ENCODE assay signal across 11 mouse cellular contexts in genomic region chr5:124194386-124195084, GRCm38 (mm10). TPM values are rescaled to one million over a fixed set of nuclear protein-coding genes. Genes with fewer than 3 reads are reported as not detected.
DNase-seq lines count a peak whose midpoint lies in the region; ATAC-seq lines count a peak whose summit lies in the region.
"Had no signal": no experiment of that assay in that cellular context is flagged by ENCODE, and none has a peak within 500 bp of the region (broad histone marks: within the 10 kb centered on the region; RNA-seq: fewer than 3 reads in every experiment).

No protein-coding gene starts in this region.

- H3K27me3 ChIP-seq in kidney, embryonic 16.5 days (ENCODE audit: insufficient read depth, low read length), result no peaks in the 10 kb centered on the region
- H3K27me3 ChIP-seq: forebrain, embryonic 15.5 days had no signal

- H3K4me3 ChIP-seq in kidney, embryonic 16.5 days (ENCODE audit: low read length), result no peak overlapping the region
- H3K4me3 ChIP-seq: forebrain, embryonic 15.5 days; myocyte had no signal

- no peak overlapping the region for H3K27ac ChIP-seq in kidney, embryonic 16.5 days (ENCODE audit: low read length)
- H3K27ac ChIP-seq: forebrain, embryonic 15.5 days had no signal

- H3K4me1 ChIP-seq in kidney, embryonic 16.5 days (ENCODE audit: insufficient read depth, low read length), result peaks cover 27% of the 10 kb centered on the region

- 59% methylated on average over 11 of the region's 11 CpGs for WGBS in kidney, embryonic 16.5 days

- H3K4me2 ChIP-seq in kidney, embryonic 16.5 days (replicated peaks; ENCODE audit: low read depth, low read length), result no peak overlapping the region
- H3K4me2 ChIP-seq: forebrain, embryonic 15.5 days had no signal

- H3K36me3 ChIP-seq in kidney, embryonic 16.5 days (ENCODE audit: insufficient read depth, low read length), result no peaks in the 10 kb centered on the region
- H3K36me3 ChIP-seq: forebrain, embryonic 15.5 days had no signal

- no peaks in the 10 kb centered on the region for H3K9me3 ChIP-seq in kidney, embryonic 16.5 days (ENCODE audit: low read length)
- H3K9me3 ChIP-seq: forebrain, embryonic 15.5 days had no signal

- no peak for ATAC-seq in kidney, embryonic 16.5 days (ENCODE audit: low FRiP score, low TSS enrichment)

- no peak overlapping the region for H3K9ac ChIP-seq in kidney, embryonic 16.5 days (replicated peaks; ENCODE audit: low read length)
- H3K9ac ChIP-seq: forebrain, embryonic 15.5 days had no signal

- peak; percentile 78 for DNase-seq in adrenal gland, adult 2 months
- DNase-seq in adrenal gland, adult 18-20 months (ENCODE audit: low spot score in 2 of 2), result no peak
- DNase-seq in kidney, adult 11 months, result peak; percentile 49
- DNase-seq in adrenal gland, postnatal 14 days, result peak; percentile 69
- peak; percentile 30 for DNase-seq in heart, postnatal 4 days
- no peak for DNase-seq in spleen, adult 12 weeks (ENCODE audit: low spot score)
- DNase-seq in MN1 (ENCODE audit: low spot score), result no peak
- DNase-seq: lung, postnatal 4 days had no signal

RNA-seq across cellular contexts. Expression of gene Pitpnm2, which starts 55.0 kb away (rescaled TPM):
- total RNA-seq in adrenal gland, adult 2 months (2021), result 10 to 100 TPM; 41.6 to 65.2 TPM
- 158 and 207 TPM in 2 replicates for polyA plus RNA-seq in adrenal gland, adult 2 months (2012; rRNA removed)
- 10 to 100 TPM; 36.4 to 61.1 TPM for total RNA-seq in adrenal gland, adult 18-20 months (2021)
- polyA plus RNA-seq in kidney, embryonic 16.5 days (2015; fragmentation: Nextera tagmentation; extraction: Ambion mirVana), result 3.9 and 4.1 TPM in 2 replicates
- total RNA-seq in adrenal gland, postnatal 14 days (2021), result 48.8 and 51.8 TPM in 2 replicates
- 10 to 100 TPM; 45.9 to 52.2 TPM for total RNA-seq in heart, postnatal 4 days (2021)

Comparison
In these comparisons a context has a peak if more than half of its experiments do, and no peak if none do; other contexts are left out.
1. DNase-seq: peak in adrenal gland, adult 2 months (single experiment), kidney, adult 11 months (single experiment), adrenal gland, postnatal 14 days (single experiment) and heart, postnatal 4 days (single experiment); none in adrenal gland, adult 18-20 months (0 of 2), spleen, adult 12 weeks (single experiment) and MN1 (single experiment).